Mouse (Mus musculus) spleen, adult 2 months (tissue): ENCODE results near the gene Gm9944. TPM values are rescaled to one million over a fixed set of nuclear protein-coding genes. Genes with fewer than 3 reads are reported as not detected.

Source experiments
- DNase-seq, 2 experiments: peaks; one replicate each; pipeline versions ENCODE4 v3.0.0 to v3.0.0-alpha.2; 2012 to 2021; ENCODE audit warnings: low spot score in 2 of 2, low read depth in 1 of 2
- H3K27ac ChIP-seq: fragments of 200-500 bp; 2 replicates; pipeline ENCODE4 v1.5.1; 2012; ENCODE audit warnings: low read length, inconsistent platforms; ENCODE audit not compliant: insufficient read depth
- H3K27me3 ChIP-seq: fragments of 200-500 bp; 2 replicates; pipeline ENCODE4 v1.6.1; 2012; ENCODE audit warnings: mild to moderate bottlenecking, moderate library complexity, low read length, inconsistent platforms; ENCODE audit not compliant: control insufficient read depth, insufficient read depth
- H3K36me3 ChIP-seq: fragments of 200-500 bp; 2 replicates; pipeline ENCODE4 v1.6.1; 2012; ENCODE audit warnings: mild to moderate bottlenecking, low read length, inconsistent platforms; ENCODE audit not compliant: control insufficient read depth, insufficient read depth
- H3K4me1 ChIP-seq: fragments of 200-500 bp; 2 replicates; pipeline ENCODE4 v1.6.1; 2011; ENCODE audit warnings: inconsistent platforms; ENCODE audit not compliant: control insufficient read depth, insufficient read depth, insufficient read length
- H3K4me3 ChIP-seq: fragments of 200-500 bp; 2 replicates; pipeline ENCODE4 v1.5.1; 2011; ENCODE audit warnings: mild to moderate bottlenecking, inconsistent platforms; ENCODE audit not compliant: insufficient read depth, insufficient read length; ENCODE audit errors: extremely low read depth
- CTCF ChIP-seq: fragments of 200-500 bp; IDR thresholded peaks from 2 replicates; pipeline ENCODE4 v1.5.1; 2011; ENCODE audit warnings: mild to moderate bottlenecking, inconsistent platforms; ENCODE audit not compliant: insufficient read depth, insufficient read length, insufficient replicate concordance; ENCODE audit errors: extremely low read depth
- POLR2A ChIP-seq: fragments of 200-500 bp; IDR thresholded peaks from 2 replicates; pipeline ENCODE4 v1.6.1; 2011; ENCODE audit warnings: low read depth, low read length, inconsistent platforms
- WGBS: fragments of 180-500 bp; shearing (Covaris S2); methylation state at CpG from one replicate; pipeline ENCODE4 v1.1.7; 2018; 5-methylcytosine and 5-hydroxymethylcytosine counted together
- polyA plus RNA-seq: library from polyadenylated mRNA; depleted of rRNA; stranded (reverse); fragments of >200 nt; gene quantifications from 2 replicates; pipeline ENCODE4 v1.2.3, GENCODE M21; 2012; rRNA removed

Gene Gm9944
- polyA plus RNA-seq, 1 experiment, result not detected

- Histone ChIP-seq H3K27me3 (no peaks in the 10 kb centered on the region), H3K4me3 (no peak within 1 kb of the TSS), H3K27ac (no peak within 1 kb of the TSS), H3K4me1 (no peaks in the 10 kb centered on the region), H3K36me3 (no peaks in the 10 kb centered on the region)
- 91% methylated on average over 9 of the region's 9 CpGs for WGBS
- TF ChIP-seq CTCF (no peak), POLR2A (no peak)
- no peak for DNase-seq
Measured at GRCm38 (mm10) chr4:144408290-144408689, 44.8 kb downstream of the Gm9944 start, which contains the start of gene Pramef12. Pramef12 (minus strand) TSS chr4:144408464.

- H3K27me3 ChIP-seq, result no peaks in the 10 kb centered on the region
- TF ChIP-seq CTCF, result no peak
- no peak for TF ChIP-seq POLR2A
- no peaks in the 10 kb centered on the region for H3K36me3 ChIP-seq
- H3K27ac ChIP-seq, result no peak overlapping the region
- no peak for DNase-seq
- no peak overlapping the region for H3K4me3 ChIP-seq
- WGBS, result 88% methylated on average over 3 of the region's 3 CpGs
- no peaks in the 10 kb centered on the region for H3K4me1 ChIP-seq
Measured at GRCm38 (mm10) chr4:144406261-144406660, 46.9 kb downstream of the Gm9944 start.

GRCm38 (mm10) chr4:144404456-144405086, 48.5 kb downstream of the Gm9944 start:
- no peak for TF ChIP-seq CTCF
- no peak for TF ChIP-seq POLR2A
- H3K27ac ChIP-seq, result no peak overlapping the region
- H3K27me3 ChIP-seq, result no peaks in the 10 kb centered on the region
- WGBS, result 3% methylated on average over 17 of the region's 17 CpGs
- H3K36me3 ChIP-seq, result no peaks in the 10 kb centered on the region
- no peak for DNase-seq
- no peaks in the 10 kb centered on the region for H3K4me1 ChIP-seq
- no peak overlapping the region; the same call in 1 of the 2 replicates for H3K4me3 ChIP-seq

Other genes starting within 250 kb of the Gm9944 start
- not detected in 2 replicates for gene C87977, start 240.0 kb downstream of the Gm9944 start, polyA plus RNA-seq
- not detected in 2 replicates for gene Pramel5, start 172.8 kb downstream of the Gm9944 start, polyA plus RNA-seq
- not detected in 2 replicates for gene Gm13128, start 123.1 kb downstream of the Gm9944 start, polyA plus RNA-seq
- not detected in 2 replicates for gene Gm13119, start 95.4 kb downstream of the Gm9944 start, polyA plus RNA-seq
- not detected in 2 replicates for gene Pramef20, start 75.4 kb downstream of the Gm9944 start, polyA plus RNA-seq
- not detected in 2 replicates for gene Pramef12, start 44.9 kb downstream of the Gm9944 start, polyA plus RNA-seq
- not detected in 2 replicates for gene 1700012P22Rik, start 14.5 kb downstream of the Gm9944 start, polyA plus RNA-seq
- gene Aadacl3, start 10.4 kb upstream of the Gm9944 start, polyA plus RNA-seq, result not detected in 2 replicates
- gene 9430007A20Rik, start 66.5 kb upstream of the Gm9944 start, polyA plus RNA-seq, result not detected in 2 replicates
- gene Gm13124, start 111.8 kb upstream of the Gm9944 start, polyA plus RNA-seq, result not detected in 2 replicates
- not detected in 2 replicates for gene Aadacl4, start 160.4 kb upstream of the Gm9944 start, polyA plus RNA-seq
- not detected in 2 replicates for gene Gm436, start 233.1 kb upstream of the Gm9944 start, polyA plus RNA-seq